Comparison of ENCODE assay signal across 7 mouse cellular contexts in genomic region chr5:91402339-91403211, GRCm38 (mm10). TPM values are rescaled to one million over a fixed set of nuclear protein-coding genes. Genes with fewer than 3 reads are reported as not detected.
DNase-seq lines count a peak whose midpoint lies in the region; ATAC-seq and TF ChIP-seq lines count a peak whose summit lies in the region.

TSS of gene Btc (minus strand) at chr5:91402994.

- no peaks in the 10 kb centered on the region for H3K36me3 ChIP-seq in intestine, postnatal 0 days (ENCODE audit: control insufficient read depth, insufficient read depth)
- H3K36me3 ChIP-seq in limb, embryonic 11.5 days (ENCODE audit: control insufficient read depth, insufficient read depth, low read length), result no peaks in the 10 kb centered on the region
- no peaks in the 10 kb centered on the region for H3K36me3 ChIP-seq in midbrain, embryonic 13.5 days

- no peaks in the 10 kb centered on the region for H3K27me3 ChIP-seq in intestine, postnatal 0 days (replicated peaks; ENCODE audit: control insufficient read depth, insufficient read depth, low read length)
- no peaks in the 10 kb centered on the region for H3K27me3 ChIP-seq in limb, embryonic 11.5 days (ENCODE audit: control insufficient read depth, insufficient read depth, low read length)
- H3K27me3 ChIP-seq in midbrain, embryonic 13.5 days, result 0 out of 2 replicates have a peak, but pooled peaks cover 6% of the 10 kb centered on the region

- H3K9ac ChIP-seq in intestine, postnatal 0 days (ENCODE audit: low read depth, low read length), result peak within 1 kb of the TSS; percentile 78
- no peak within 1 kb of the TSS for H3K9ac ChIP-seq in limb, embryonic 11.5 days (ENCODE audit: low read length)
- peak within 1 kb of the TSS; percentile 46; the same call in 1 of the 2 replicates for H3K9ac ChIP-seq in midbrain, embryonic 13.5 days (replicated peaks)

- peak within 1 kb of the TSS; percentile 81 for H3K4me2 ChIP-seq in intestine, postnatal 0 days (replicated peaks; ENCODE audit: low read depth)
- H3K4me2 ChIP-seq in limb, embryonic 11.5 days (ENCODE audit: low read depth, severe bottlenecking), result peak within 1 kb of the TSS; percentile 50
- peak within 1 kb of the TSS; percentile 51 for H3K4me2 ChIP-seq in midbrain, embryonic 13.5 days (replicated peaks)

- peak; percentile 86 for TF ChIP-seq CTCF in intestine, postnatal 0 days (IDR thresholded peaks at IDR 0.05; ENCODE audit: low read depth)

- H3K4me3 ChIP-seq in intestine, postnatal 0 days (ENCODE audit: low read depth, low read length), result peak within 1 kb of the TSS; percentile 51
- peak within 1 kb of the TSS; percentile 27 for H3K4me3 ChIP-seq in limb, embryonic 11.5 days (ENCODE audit: low read depth, low read length)
- H3K4me3 ChIP-seq in midbrain, embryonic 13.5 days (replicated peaks), result peak within 1 kb of the TSS; percentile 30

- ATAC-seq in granulocyte monocyte progenitor cell, adult 5-6 weeks (replicated peaks; ENCODE audit: poor library complexity, severe bottlenecking), result peak; percentile 97
- peak; percentile 90 for ATAC-seq in intestine, postnatal 0 days
- peak; percentile 31; the same call in 1 of the 2 replicates for ATAC-seq in limb, embryonic 11.5 days (ENCODE audit: insufficient number of reproducible peaks, low FRiP score, low TSS enrichment, low read depth)
- ATAC-seq in midbrain, embryonic 13.5 days, result peak; percentile 70

- whole genome bisulfite sequencing in intestine, postnatal 0 days, result 3% methylated on average over 19 of the region's 19 CpGs
- 9% methylated on average over 19 of the region's 19 CpGs for WGBS in limb, embryonic 11.5 days
- 14% methylated on average over 19 of the region's 19 CpGs for WGBS in midbrain, embryonic 13.5 days

- DNase-seq in ZHBTc4 (ENCODE audit: low read depth, low spot score), result peak; percentile 75
- DNase-seq in embryo, embryonic 11 days, result peak; percentile 47
- DNase-seq in limb, embryonic 11.5 days (ENCODE audit: low spot score), result peak; percentile 54
- peak; percentile 69 for DNase-seq in skeletal muscle tissue, adult 2 months (ENCODE audit: low read depth, low spot score)

- no peaks in the 10 kb centered on the region for H3K9me3 ChIP-seq in intestine, postnatal 0 days (ENCODE audit: control insufficient read depth)
- H3K9me3 ChIP-seq in limb, embryonic 11.5 days (ENCODE audit: control insufficient read depth, low read length), result no peaks in the 10 kb centered on the region
- H3K9me3 ChIP-seq in midbrain, embryonic 13.5 days, result no peaks in the 10 kb centered on the region

- H3K4me1 ChIP-seq in intestine, postnatal 0 days (replicated peaks; ENCODE audit: control insufficient read depth, insufficient read depth, low read length), result no peaks in the 10 kb centered on the region; the same call in 1 of the 2 replicates
- no peaks in the 10 kb centered on the region for H3K4me1 ChIP-seq in limb, embryonic 11.5 days (ENCODE audit: control insufficient read depth, insufficient read depth, low read length)
- H3K4me1 ChIP-seq in midbrain, embryonic 13.5 days (replicated peaks), result peaks cover 8% of the 10 kb centered on the region

- peak within 1 kb of the TSS; percentile 86 for H3K27ac ChIP-seq in intestine, postnatal 0 days (ENCODE audit: low read depth, low read length)
- no peak within 1 kb of the TSS for H3K27ac ChIP-seq in limb, embryonic 11.5 days (replicated peaks; ENCODE audit: low read depth, low read length)
- no peak within 1 kb of the TSS for H3K27ac ChIP-seq in midbrain, embryonic 13.5 days

RNA-seq across cellular contexts. Expression of gene Btc, which starts in this region (rescaled TPM):
- not detected in 2 replicates for total RNA-seq in granulocyte monocyte progenitor cell, adult 5-6 weeks (2014; fragmentation: Nextera tagmentation)
- not detected in 2 replicates for total RNA-seq in granulocyte monocyte progenitor cell, adult 5-6 weeks (2017)
- polyA plus RNA-seq in intestine, postnatal 0 days (2015; fragmentation: Nextera tagmentation; extraction: Ambion mirVana), result 7.0 and 8.1 TPM in 2 replicates
- 0.19 and 0.27 TPM in 2 replicates for polyA plus RNA-seq in limb, embryonic 11.5 days (2014; fragmentation: Nextera tagmentation; extraction: Ambion mirVana)
- not detected in 2 replicates for polyA plus RNA-seq in midbrain, embryonic 13.5 days (2015; fragmentation: Nextera tagmentation; extraction: Ambion mirVana)

Comparison
In these comparisons a context has a peak if more than half of its experiments do, and no peak if none do; other contexts are left out.
1. Peak in ATAC-seq in granulocyte monocyte progenitor cell, adult 5-6 weeks; RNA of the gene not detected or under 1 TPM.
2. Peak in DNase-seq, ATAC-seq, H3K4me3 ChIP-seq and H3K4me2 ChIP-seq in limb, embryonic 11.5 days; RNA of the gene not detected or under 1 TPM.
3. Peak in ATAC-seq, H3K4me3 ChIP-seq, H3K9ac ChIP-seq and H3K4me2 ChIP-seq in midbrain, embryonic 13.5 days; RNA of the gene not detected or under 1 TPM.
4. ATAC-seq: peak in every context shown above with its lines; median percentile 97 in granulocyte monocyte progenitor cell, adult 5-6 weeks; 90 in intestine, postnatal 0 days; 70 in midbrain, embryonic 13.5 days; 31 in limb, embryonic 11.5 days.